Mouse (Mus musculus) megakaryocyte, embryonic 14.5 days (primary cell): ENCODE results near the gene Hemk1. TPM values are rescaled to one million over a fixed set of nuclear protein-coding genes. Genes with fewer than 3 reads are reported as not detected.

Experiments used
- H3K27me3 ChIP-seq: replicated peaks from 2 replicates; pipeline ENCODE3; 2012; ENCODE audit warnings: inconsistent platforms
- H3K36me3 ChIP-seq: replicated peaks from 2 replicates; pipeline ENCODE3; 2012; ENCODE audit warnings: low read length, inconsistent platforms, mixed read lengths
- H3K4me1 ChIP-seq: 2 replicates; pipeline ENCODE4 v1.6.1; 2012; ENCODE audit warnings: inconsistent platforms
- H3K4me3 ChIP-seq: replicated peaks from 2 replicates; pipeline ENCODE3; 2012; ENCODE audit warnings: moderate library complexity, mild to moderate bottlenecking, inconsistent platforms
- H3K9me3 ChIP-seq: 2 replicates; pipeline ENCODE4 v1.6.1; 2012; ENCODE audit warnings: inconsistent platforms
- FLI1 ChIP-seq: IDR thresholded peaks from 2 replicates; pipeline ENCODE4 v1.6.1; 2012; ENCODE audit warnings: low read length, inconsistent platforms, mixed read lengths
- GATA1 ChIP-seq: IDR thresholded peaks from 3 replicates; pipeline ENCODE4 v1.6.1; 2012; ENCODE audit warnings: mixed read lengths, low read length, inconsistent platforms, borderline replicate concordance
- polyA plus RNA-seq: library from polyadenylated mRNA; stranded (reverse); fragments of >175 nt; gene quantifications from 2 replicates; pipeline ENCODE4 v1.2.3, GENCODE M21; 2012; ENCODE audit warnings: low replicate concordance; ENCODE audit not compliant: insufficient read depth

Hemk1 gene
- polyA plus RNA-seq, 1 experiment: 8.1 TPM

DNA sequence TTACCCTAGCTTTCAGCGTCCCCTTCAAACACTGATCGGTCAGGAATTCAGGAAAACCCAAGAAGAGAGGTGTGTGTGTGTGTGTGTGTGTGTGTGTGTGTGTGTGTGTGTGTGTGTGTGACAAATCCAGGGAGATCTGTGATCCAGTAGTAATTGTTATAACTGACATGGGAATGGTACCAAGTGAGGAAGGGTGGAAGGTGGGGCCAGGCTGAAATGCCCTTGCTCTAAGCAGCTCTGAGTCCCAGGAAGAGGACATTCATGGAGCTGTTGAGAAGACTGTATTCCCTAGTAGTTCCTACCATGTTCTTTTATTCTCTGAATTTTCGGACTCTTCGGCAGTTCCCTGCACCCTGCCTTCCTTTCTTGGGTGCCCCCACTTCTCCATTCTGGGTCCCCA lies 40.5 kb downstream of the Hemk1 start:
- H3K27me3 ChIP-seq: peaks cover 5% of the 10 kb centered on the region
- no peaks in the 10 kb centered on the region for H3K9me3 ChIP-seq
- peaks cover 76% of the 10 kb centered on the region for H3K4me1 ChIP-seq
- peaks cover 47% of the 10 kb centered on the region for H3K36me3 ChIP-seq
- TF ChIP-seq FLI1 (no peak), GATA1 (no peak)
- H3K4me3 ChIP-seq: peak overlapping the region; percentile 97

DNA sequence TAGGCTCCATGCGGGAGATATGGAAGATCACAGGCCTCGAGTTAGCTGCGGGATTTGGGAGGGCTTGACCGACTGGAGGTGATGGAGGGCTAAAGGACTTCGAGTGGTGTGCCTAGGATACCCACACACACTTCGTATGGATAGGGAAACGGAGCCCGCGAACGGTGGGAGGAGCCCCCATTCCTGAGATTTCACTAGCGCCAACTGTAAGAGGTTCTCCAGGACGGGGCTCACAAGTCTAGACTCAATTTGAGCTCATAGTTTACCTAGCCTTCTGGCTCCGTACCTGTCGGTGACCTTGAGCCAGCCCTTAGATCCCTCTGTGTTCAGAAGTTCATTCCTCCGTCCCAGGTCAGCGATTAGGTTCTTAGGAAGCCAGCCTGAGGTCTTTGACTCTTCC lies 41.1 kb downstream of the Hemk1 start:
- H3K4me1 ChIP-seq: peaks cover 70% of the 10 kb centered on the region
- H3K36me3 ChIP-seq: peaks cover 41% of the 10 kb centered on the region
- peak overlapping the region; percentile 97 for H3K4me3 ChIP-seq
- peaks cover 7% of the 10 kb centered on the region for H3K27me3 ChIP-seq
- TF ChIP-seq FLI1: no peak
- TF ChIP-seq GATA1: no peak
- no peaks in the 10 kb centered on the region for H3K9me3 ChIP-seq

DNA sequence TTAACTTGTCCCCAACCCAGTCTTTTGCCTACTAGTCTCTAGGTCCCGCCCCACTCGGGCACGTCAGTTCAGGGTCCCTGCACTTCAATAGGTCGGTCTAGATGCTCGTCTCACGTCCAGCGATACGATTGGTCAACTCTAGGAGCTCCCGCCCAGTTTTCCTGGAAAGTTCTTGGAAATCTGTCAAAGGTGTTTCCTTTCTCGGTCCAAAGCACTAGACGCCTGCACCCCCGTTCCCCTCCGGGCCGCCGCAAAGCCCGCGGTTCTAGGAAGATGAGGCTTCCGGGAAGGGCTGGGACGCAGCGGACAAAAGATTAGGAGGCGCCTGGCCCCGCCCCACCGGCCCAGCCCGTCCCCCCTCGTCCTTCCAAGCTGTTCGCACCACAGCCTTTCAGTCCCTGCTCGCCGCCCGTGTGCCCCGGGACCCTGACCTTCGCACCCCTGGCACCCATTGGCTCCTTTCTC lies 41.6 kb downstream of the Hemk1 start:
- H3K9me3 ChIP-seq: no peaks in the 10 kb centered on the region
- peaks cover 35% of the 10 kb centered on the region for H3K36me3 ChIP-seq
- H3K27me3 ChIP-seq: peaks cover 7% of the 10 kb centered on the region
- H3K4me3 ChIP-seq: peak overlapping the region; percentile 97
- TF ChIP-seq FLI1 (no peak), GATA1 (no peak)
- H3K4me1 ChIP-seq: peaks cover 65% of the 10 kb centered on the region

DNA sequence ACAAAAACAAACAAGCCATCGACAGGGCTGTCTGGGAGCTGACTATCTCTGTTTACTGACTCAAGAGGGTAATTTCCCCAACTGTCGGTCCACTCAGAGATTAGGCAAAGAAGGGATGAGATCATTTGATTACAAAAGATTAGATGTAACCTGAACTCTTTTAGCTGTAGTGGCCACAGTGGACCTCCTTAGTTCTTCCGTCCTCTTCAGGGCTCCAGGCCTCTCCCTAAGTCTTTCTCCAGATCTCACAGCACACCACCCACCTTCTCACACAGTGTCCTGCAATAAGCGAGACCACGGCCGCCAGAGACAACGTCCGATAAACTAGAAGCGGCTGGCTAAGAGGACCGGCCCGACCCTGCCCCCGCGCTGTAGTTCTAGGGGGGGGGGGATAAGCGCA lies 42.1 kb downstream of the Hemk1 start:
- Histone ChIP-seq H3K36me3 (peaks cover 30% of the 10 kb centered on the region), H3K4me1 (peaks cover 61% of the 10 kb centered on the region), H3K9me3 (no peaks in the 10 kb centered on the region), H3K4me3 (peak overlapping the region; percentile 97), H3K27me3 (peaks cover 7% of the 10 kb centered on the region)
- TF ChIP-seq GATA1 (no peak), FLI1 (no peak)

DNA sequence AAGGTAGTCTGAATTCAATTTTAAA lies 42.3 kb downstream of the Hemk1 start, which contains the start of gene Cish:
Gene Cish (plus strand): TSS at position 11 of the 25 bp plus-strand sequence.
- H3K36me3 ChIP-seq: peaks cover 28% of the 10 kb centered on the region
- H3K27me3 ChIP-seq: peaks cover 7% of the 10 kb centered on the region
- no peak for TF ChIP-seq GATA1
- peaks cover 61% of the 10 kb centered on the region for H3K4me1 ChIP-seq
- H3K9me3 ChIP-seq: no peaks in the 10 kb centered on the region
- H3K4me3 ChIP-seq: peak within 1 kb of the TSS; percentile 97

DNA sequence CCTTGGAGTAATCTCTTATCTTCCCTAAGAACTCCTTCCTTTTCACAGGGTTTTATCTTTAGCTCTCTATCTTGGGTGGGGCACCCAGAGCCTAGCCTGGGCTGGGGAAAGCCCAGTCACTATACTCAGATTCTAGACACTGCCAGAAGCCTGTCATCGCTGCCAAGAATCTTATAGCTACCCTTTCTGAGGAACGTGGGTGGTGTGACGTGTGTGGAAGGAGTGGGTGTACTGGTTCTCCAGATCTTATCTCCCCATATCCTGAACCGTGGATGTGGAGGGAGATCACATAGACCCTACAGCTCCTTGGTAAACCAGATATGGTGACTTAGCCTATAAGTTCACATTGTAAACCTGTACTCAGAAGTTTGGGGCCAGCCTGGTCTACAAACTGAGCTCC lies 42.5 kb downstream of the Hemk1 start:
- H3K36me3 ChIP-seq: peaks cover 26% of the 10 kb centered on the region
- peaks cover 7% of the 10 kb centered on the region for H3K27me3 ChIP-seq
- H3K4me3 ChIP-seq: peak overlapping the region; percentile 97
- no peak for TF ChIP-seq FLI1
- no peak for TF ChIP-seq GATA1
- H3K9me3 ChIP-seq: no peaks in the 10 kb centered on the region
- H3K4me1 ChIP-seq: peaks cover 59% of the 10 kb centered on the region

DNA sequence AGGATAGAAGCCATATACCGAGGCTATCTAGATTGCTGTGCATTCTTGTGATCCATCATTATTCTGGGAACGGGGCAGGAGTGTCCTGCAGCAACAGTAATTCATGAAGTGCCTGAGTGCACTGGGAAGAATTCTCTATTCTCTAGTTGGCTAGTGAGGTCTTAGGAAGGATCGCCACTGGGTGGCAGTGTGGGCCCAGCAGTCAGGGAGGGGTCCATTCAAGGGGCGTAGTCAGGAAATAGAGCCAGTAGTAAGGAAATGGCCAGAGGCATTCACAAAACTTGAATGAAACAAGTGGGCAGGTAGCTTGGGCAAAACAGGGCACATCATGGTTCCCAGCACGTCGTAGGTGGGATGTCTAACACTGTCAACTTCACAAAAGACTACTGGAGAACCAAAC lies 43.9 kb downstream of the Hemk1 start:
- Histone ChIP-seq H3K4me1 (peaks cover 54% of the 10 kb centered on the region), H3K27me3 (peaks cover 7% of the 10 kb centered on the region), H3K4me3 (peak overlapping the region; percentile 86), H3K36me3 (peaks cover 12% of the 10 kb centered on the region), H3K9me3 (no peaks in the 10 kb centered on the region)
- no peak for TF ChIP-seq GATA1
- TF ChIP-seq FLI1: no peak

DNA sequence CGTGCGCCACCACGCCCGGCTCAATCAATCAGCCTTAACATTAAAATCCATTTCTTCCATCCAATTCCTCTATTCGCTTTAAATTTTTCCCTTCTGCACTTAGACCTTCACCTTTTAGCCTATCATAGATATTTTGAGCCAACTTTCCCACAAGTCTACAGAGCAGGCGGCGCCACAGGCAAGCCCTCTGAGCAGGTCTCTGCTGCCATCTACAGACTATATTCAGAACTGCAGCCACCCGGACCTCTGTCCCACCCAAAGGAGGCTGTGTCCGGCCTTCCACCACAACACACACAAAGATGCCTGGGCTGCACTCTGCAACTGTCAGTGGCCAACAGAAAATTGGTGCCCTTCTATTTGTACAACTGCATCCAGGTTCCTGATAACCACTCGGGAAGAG lies 47.3 kb downstream of the Hemk1 start:
- Histone ChIP-seq H3K27me3 (peaks cover 7% of the 10 kb centered on the region), H3K9me3 (no peaks in the 10 kb centered on the region), H3K4me3 (no peak overlapping the region), H3K36me3 (peaks cover 23% of the 10 kb centered on the region), H3K4me1 (peaks cover 66% of the 10 kb centered on the region)
- TF ChIP-seq GATA1: no peak
- TF ChIP-seq FLI1: no peak

DNA sequence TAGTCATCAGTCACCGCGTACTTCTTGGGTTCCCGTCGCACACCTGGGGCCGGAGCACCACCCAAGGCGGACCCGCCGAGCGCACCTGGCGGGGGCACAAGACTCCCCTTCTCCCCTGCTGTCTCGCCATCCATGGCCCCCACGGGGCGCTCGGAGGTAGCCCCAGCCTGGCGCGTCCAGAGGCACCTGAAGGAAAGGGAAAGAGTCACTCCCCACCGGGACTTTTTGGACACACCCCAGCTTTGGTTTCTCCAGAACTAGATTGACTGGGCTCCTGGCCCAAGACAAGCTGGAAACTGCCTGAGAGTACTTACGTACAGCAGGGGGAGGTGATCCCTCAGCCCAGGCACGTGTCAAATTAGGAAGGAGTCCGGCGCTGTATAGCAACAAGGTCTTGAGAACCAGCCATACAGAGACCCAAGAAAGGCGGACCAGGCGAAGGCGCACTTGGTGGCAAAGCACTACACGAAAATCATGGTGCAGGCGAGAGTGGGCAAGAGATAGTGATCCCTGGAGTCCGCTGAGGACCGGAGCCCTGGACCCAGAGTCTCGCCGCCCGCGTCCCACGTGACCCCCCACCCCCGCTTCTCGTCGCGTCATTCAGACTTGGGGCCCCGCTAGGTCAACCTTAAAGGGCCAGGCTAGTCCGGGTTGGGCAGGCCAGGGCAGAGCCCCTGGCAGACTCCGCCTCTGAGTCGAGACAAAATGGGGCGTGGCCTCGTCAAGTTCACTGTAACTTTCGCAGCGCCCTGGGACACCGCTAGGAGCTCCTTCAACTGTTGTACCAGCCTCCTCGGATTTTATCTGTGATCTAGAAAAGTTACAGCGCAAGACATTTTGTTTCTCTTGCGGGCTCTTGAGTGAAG lies 48.7 kb downstream of the Hemk1 start, which contains the start of gene Mapkapk3:
Gene Mapkapk3 (minus strand): TSS at position 667 of the 866 bp plus-strand sequence.
- H3K27me3 ChIP-seq: peaks cover 7% of the 10 kb centered on the region
- peaks cover 34% of the 10 kb centered on the region for H3K36me3 ChIP-seq
- H3K4me1 ChIP-seq: peaks cover 68% of the 10 kb centered on the region
- TF ChIP-seq FLI1 (no peak), GATA1 (no peak)
- no peaks in the 10 kb centered on the region for H3K9me3 ChIP-seq
- peak within 1 kb of the TSS; percentile 96 for H3K4me3 ChIP-seq

DNA sequence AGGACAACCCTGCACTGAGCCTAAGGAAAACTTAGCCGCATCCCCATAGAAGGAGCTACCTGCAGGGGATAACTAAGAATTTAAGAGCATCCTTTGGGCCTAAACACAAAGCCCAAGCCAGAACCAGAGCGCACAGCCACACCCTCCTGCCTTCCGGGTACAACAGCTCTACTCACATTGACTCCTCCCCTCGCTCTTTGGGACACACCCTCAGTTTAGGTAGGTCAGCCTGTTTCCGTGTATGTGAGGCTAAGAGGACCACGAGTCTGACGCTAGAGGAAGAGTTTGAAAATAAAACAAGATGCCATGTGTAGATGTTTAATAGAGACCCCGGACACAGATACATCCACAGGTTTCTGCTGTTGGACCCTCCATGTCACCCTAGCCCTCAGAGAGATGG lies 49.4 kb downstream of the Hemk1 start:
- H3K36me3 ChIP-seq: peaks cover 39% of the 10 kb centered on the region
- no peaks in the 10 kb centered on the region for H3K9me3 ChIP-seq
- peak overlapping the region; percentile 96 for H3K4me3 ChIP-seq
- peaks cover 7% of the 10 kb centered on the region for H3K27me3 ChIP-seq
- no peak for TF ChIP-seq FLI1
- H3K4me1 ChIP-seq: peaks cover 65% of the 10 kb centered on the region

DNA sequence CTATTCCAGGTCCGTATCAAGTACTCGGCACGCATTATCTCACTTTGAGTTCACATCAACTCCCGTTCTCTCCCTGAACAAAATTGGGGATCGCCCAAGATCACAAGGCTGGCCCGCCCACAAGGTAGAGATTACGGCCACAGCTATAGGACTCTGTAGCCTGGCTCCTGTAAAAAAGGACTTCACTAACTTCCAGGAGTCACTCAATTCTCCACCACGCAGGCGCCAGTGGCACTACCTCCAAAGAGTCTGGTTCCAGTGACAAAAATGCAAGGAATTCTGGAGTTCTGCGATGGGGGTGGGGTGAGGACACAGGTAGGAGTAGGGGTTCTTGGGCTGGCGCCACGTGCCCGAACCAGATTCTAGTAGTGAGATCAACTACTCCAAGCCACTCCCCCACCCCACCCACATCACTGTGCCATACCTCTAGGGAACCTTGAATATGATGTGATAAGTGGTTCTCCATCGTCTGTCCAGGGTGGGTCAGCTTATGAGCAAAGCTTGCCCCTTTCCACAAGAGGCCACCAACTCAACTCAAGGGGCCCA lies 50.0 kb downstream of the Hemk1 start:
- H3K4me1 ChIP-seq: peaks cover 66% of the 10 kb centered on the region
- H3K27me3 ChIP-seq: peaks cover 7% of the 10 kb centered on the region
- TF ChIP-seq GATA1: no peak
- no peak for TF ChIP-seq FLI1
- H3K36me3 ChIP-seq: peaks cover 41% of the 10 kb centered on the region
- H3K4me3 ChIP-seq: peak overlapping the region; percentile 96
- H3K9me3 ChIP-seq: no peaks in the 10 kb centered on the region
